Comparison of ENCODE assay signal across 8 mouse cellular contexts in the genomic region with DNA sequence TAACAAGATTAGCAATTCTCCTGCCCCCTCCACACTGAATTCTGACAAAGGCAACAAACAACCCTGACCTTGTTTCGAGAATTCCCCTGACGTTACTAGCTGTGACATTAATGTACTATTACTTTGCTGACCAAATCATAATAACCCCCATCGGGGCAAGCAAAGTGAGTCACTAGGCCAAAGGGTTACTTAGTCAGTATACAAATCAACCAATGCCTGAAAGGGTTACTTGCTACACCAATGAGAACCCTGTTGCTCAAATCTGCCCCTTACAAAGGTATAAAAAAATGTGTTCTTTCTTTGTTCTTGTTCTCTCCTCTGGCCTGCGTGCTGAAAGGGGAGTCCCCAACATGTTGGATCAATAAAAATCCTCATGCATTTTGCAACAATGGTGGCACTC. TPM values are rescaled to one million over a fixed set of nuclear protein-coding genes. Genes with fewer than 3 reads are reported as not detected.
"Had no signal": no experiment of that assay in that cellular context is flagged by ENCODE, and none has a peak within 500 bp of the region (broad histone marks: within the 10 kb centered on the region; RNA-seq: fewer than 3 reads in every experiment).

No protein-coding gene starts in this region.

RNA-seq across cellular contexts. Expression of gene Slco1a4, which starts 19.7 kb away (rescaled TPM):
- total RNA-seq: neutrophil, adult 5-6 weeks had no signal
- polyA plus RNA-seq: neural tube, embryonic 14.5 days; small intestine, adult 2 months; spleen, adult 2 months; stomach, embryonic 14.5 days; stomach, embryonic 15.5 days; stomach, embryonic 16.5 days; thymus, adult 2 months had no signal
